Mouse (Mus musculus) midbrain, embryonic 14.5 days (tissue): ENCODE results near the gene Mfsd11. TPM values are rescaled to one million over a fixed set of nuclear protein-coding genes. Genes with fewer than 3 reads are reported as not detected.
"Not testable (repeated sequence)": the region's sequence is repeated elsewhere in the genome, so short reads cannot be mapped to it uniquely, and the experiment has no call there.

Experiments
- ATAC-seq: fragments of 200-750 bp; cut with Nextera tagmentation; 2 replicates; pipeline ENCODE4 v1.8.0; 2017; ENCODE audit warnings: moderate number of reproducible peaks, moderate library complexity; ENCODE audit not compliant: low FRiP score, low TSS enrichment
- DNase-seq: peaks from one replicate; pipeline ENCODE4 v3.0.0-alpha.2; 2015
- H3K27ac ChIP-seq: fragments of 300-500 bp; sonication (generic); replicated peaks from 2 replicates; pipeline ENCODE4 v1.5.1; 2014; ENCODE audit warnings: mild to moderate bottlenecking, low read depth, low read length, moderate library complexity
- H3K27me3 ChIP-seq: fragments of 300-500 bp; sonication (generic); 2 replicates; pipeline ENCODE4 v1.6.1; 2014; ENCODE audit warnings: low read length, control low read depth, mixed read lengths; ENCODE audit not compliant: control insufficient read depth, insufficient read depth
- H3K36me3 ChIP-seq: fragments of 300-500 bp; sonication (generic); 2 replicates; pipeline ENCODE4 v1.6.1; 2014; ENCODE audit warnings: low read length, control low read depth; ENCODE audit not compliant: control insufficient read depth, insufficient read depth
- H3K4me1 ChIP-seq: fragments of 300-500 bp; sonication (generic); 2 replicates; pipeline ENCODE4 v1.6.1; 2014; ENCODE audit warnings: mild to moderate bottlenecking, antibody characterized with exemption, low read length, control low read depth; ENCODE audit not compliant: control insufficient read depth, insufficient read depth
- H3K4me2 ChIP-seq: fragments of 300-500 bp; sonication (generic); 2 replicates; pipeline ENCODE4 v1.6.1; 2014; ENCODE audit warnings: mild to moderate bottlenecking, low read length, moderate library complexity
- H3K4me3 ChIP-seq: fragments of 300-500 bp; sonication (generic); replicated peaks from 2 replicates; pipeline ENCODE4 v1.5.1; 2014; ENCODE audit warnings: low read depth, low read length
- H3K9ac ChIP-seq: fragments of 300-500 bp; sonication (generic); replicated peaks from 2 replicates; pipeline ENCODE4 v1.6.1; 2014; ENCODE audit warnings: mild to moderate bottlenecking, low read length, moderate library complexity
- H3K9me3 ChIP-seq: fragments of 300-500 bp; sonication (generic); 2 replicates; pipeline ENCODE4 v1.6.1; 2016; ENCODE audit warnings: low read length, control low read depth, mixed read lengths; ENCODE audit not compliant: control insufficient read depth
- WGBS: fragments of 180-500 bp; shearing (Covaris S2); extraction: QIAGEN DNeasy Blood & Tissue Kit; methylation state at CpG from one replicate; pipeline ENCODE4 v1.1.7; 2014; 5-methylcytosine and 5-hydroxymethylcytosine counted together
- polyA plus RNA-seq: library from polyadenylated mRNA; unstranded; fragments of >200 nt; fragmentation: Nextera tagmentation; extraction: Ambion mirVana; gene quantifications from 2 replicates; pipeline ENCODE4 v1.2.1, GENCODE M21; 2014

Mfsd11 gene
- polyA plus RNA-seq, 1 experiment from 2014 or later = 52.8 TPM

DNA sequence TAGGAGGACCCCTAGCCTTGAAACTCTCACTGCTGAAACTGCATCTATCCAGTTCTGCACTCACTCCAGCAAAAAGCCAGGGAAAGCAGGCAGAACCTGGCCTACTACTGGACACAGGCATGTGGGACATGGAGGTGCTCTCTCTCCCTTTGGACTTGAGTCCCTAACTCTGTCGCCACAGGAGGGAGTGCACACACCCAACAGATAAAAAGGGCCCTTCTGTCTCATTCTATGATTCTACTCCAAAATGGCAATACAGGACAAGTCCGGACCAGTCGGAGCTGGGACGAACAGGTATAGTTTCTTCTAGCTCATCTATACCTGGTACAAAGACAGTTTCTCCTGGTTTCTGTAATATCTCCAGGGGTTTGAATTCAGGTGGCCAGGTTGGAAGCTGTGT is 11.5 kb upstream of the Mfsd11 start:
- H3K4me2 ChIP-seq = peak overlapping the region; percentile 89
- H3K4me1 ChIP-seq = peaks cover 34% of the 10 kb centered on the region
- H3K27ac ChIP-seq = no peak overlapping the region
- peak overlapping the region; percentile 29; the same call in 1 of the 2 replicates for H3K9ac ChIP-seq
- no peaks in the 10 kb centered on the region for H3K27me3 ChIP-seq
- DNase-seq (no peak), ATAC-seq (no peak)
- H3K36me3 ChIP-seq = peaks cover 55% of the 10 kb centered on the region
- H3K9me3 ChIP-seq = no peaks in the 10 kb centered on the region
- 90% methylated on average over 4 of the region's 4 CpGs for WGBS
- 0 out of 2 replicates have a peak overlapping the region, but pooled peaks have one; percentile 2 for H3K4me3 ChIP-seq

- Histone ChIP-seq H3K4me3 (peak overlapping the region; percentile 71), H3K9me3 (no peaks in the 10 kb centered on the region), H3K9ac (peak overlapping the region; percentile 85), H3K27ac (peak overlapping the region; percentile 98), H3K4me1 (peaks cover 34% of the 10 kb centered on the region), H3K36me3 (peaks cover 49% of the 10 kb centered on the region), H3K27me3 (no peaks in the 10 kb centered on the region), H3K4me2 (peak overlapping the region; percentile 89)
- DNase-seq = peak; percentile 85
- peak; percentile 82 for ATAC-seq
- under 1% methylated on average over 73 of the region's 73 CpGs for WGBS
Observed at GRCm38 (mm10) chr11:116842531-116843260, 9.5 kb upstream of the Mfsd11 start.

GRCm38 (mm10) chr11:116843261-116844233 is 8.7 kb upstream of the Mfsd11 start, which contains the start of the genes Mettl23 and Jmjd6:
Gene Mettl23, plus strand, starts transcription at chr11:116843278.
Gene Jmjd6, minus strand, starts transcription at chr11:116843449.
- peak; percentile 95 for ATAC-seq
- WGBS = under 1% methylated on average over 72 of the region's 72 CpGs
- peak within 1 kb of the TSS; percentile 71 for H3K4me3 ChIP-seq
- H3K27ac ChIP-seq = peak within 1 kb of the TSS; percentile 98
- H3K9ac ChIP-seq = peak within 1 kb of the TSS; percentile 85
- H3K4me2 ChIP-seq = peak within 1 kb of the TSS; percentile 89
- peaks cover 49% of the 10 kb centered on the region for H3K36me3 ChIP-seq
- H3K27me3 ChIP-seq = no peaks in the 10 kb centered on the region
- H3K9me3 ChIP-seq = no peaks in the 10 kb centered on the region
- H3K4me1 ChIP-seq = peaks cover 34% of the 10 kb centered on the region
- peak; percentile 97 for DNase-seq

DNA sequence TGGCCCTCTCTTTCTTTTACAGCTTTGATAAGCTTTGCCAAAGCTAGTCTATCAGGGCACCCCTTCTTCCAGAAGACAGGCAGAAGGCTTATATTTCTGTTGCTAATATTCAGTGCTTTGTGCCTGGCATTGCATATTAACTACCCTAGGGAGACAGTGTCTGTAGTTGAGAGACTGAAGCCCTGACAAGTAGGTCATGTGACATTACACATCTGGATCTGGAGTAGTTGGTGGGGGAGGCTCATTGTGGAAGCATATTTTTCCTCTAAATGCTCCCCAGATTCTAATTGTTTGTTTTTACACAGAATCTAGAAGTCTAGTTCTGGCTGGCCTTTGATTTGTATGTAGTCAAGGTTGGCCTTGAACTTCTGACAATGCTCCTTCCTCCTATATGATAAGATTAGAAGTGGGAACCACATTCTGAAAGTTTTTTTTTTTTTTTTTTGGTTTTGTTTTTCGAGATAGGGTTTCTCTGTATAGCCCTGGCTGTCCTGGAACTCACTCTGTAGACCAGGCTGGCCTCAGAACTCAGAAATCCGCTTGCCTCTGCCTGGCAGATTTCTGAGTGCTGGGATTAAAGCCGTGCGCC is 5.6 kb upstream of the Mfsd11 start:
- H3K4me1 ChIP-seq = peaks cover 25% of the 10 kb centered on the region
- no peak for DNase-seq

GRCm38 (mm10) chr11:116847187-116848085 is 4.8 kb upstream of the Mfsd11 start:
- WGBS = 90% methylated on average over 3 of the region's 3 CpGs

More for the DNA sequence above, 5.6 kb upstream of the Mfsd11 start:
- H3K36me3 ChIP-seq = peaks cover 51% of the 10 kb centered on the region
- no peak overlapping the region for H3K9ac ChIP-seq
- no peak overlapping the region for H3K4me3 ChIP-seq
- WGBS = 75% methylated on average over 4 of the region's 4 CpGs
- H3K4me2 ChIP-seq = no peak overlapping the region
- no peak for ATAC-seq
- H3K27me3 ChIP-seq = no peaks in the 10 kb centered on the region
- 0 out of 2 replicates have a peak overlapping the region, but pooled peaks have one; percentile 15 for H3K27ac ChIP-seq
- H3K9me3 ChIP-seq = no peaks in the 10 kb centered on the region

GRCm38 (mm10) chr11:116848086-116848876 is 4.0 kb upstream of the Mfsd11 start:
- no peaks in the 10 kb centered on the region for H3K9me3 ChIP-seq
- no peak overlapping the region for H3K4me2 ChIP-seq
- H3K9ac ChIP-seq = no peak overlapping the region
- ATAC-seq (no peak), DNase-seq (no peak)
- 86% methylated on average over 5 of the region's 5 CpGs for WGBS
- H3K36me3 ChIP-seq = peaks cover 52% of the 10 kb centered on the region
- peaks cover 22% of the 10 kb centered on the region for H3K4me1 ChIP-seq
- H3K4me3 ChIP-seq = no peak overlapping the region
- H3K27me3 ChIP-seq = no peaks in the 10 kb centered on the region
- H3K27ac ChIP-seq = no peak overlapping the region

More at GRCm38 (mm10) chr11:116847187-116848085, 4.8 kb upstream of the Mfsd11 start:
- Histone ChIP-seq H3K9me3 (no peaks in the 10 kb centered on the region), H3K4me1 (peaks cover 22% of the 10 kb centered on the region), H3K36me3 (peaks cover 52% of the 10 kb centered on the region), H3K4me2 (no peak overlapping the region), H3K4me3 (no peak overlapping the region), H3K27me3 (no peaks in the 10 kb centered on the region), H3K9ac (no peak overlapping the region), H3K27ac (no peak overlapping the region)
- ATAC-seq (no peak), DNase-seq (no peak)

- not testable (repeated sequence) for ATAC-seq, H3K4me2 ChIP-seq, H3K27ac ChIP-seq, H3K27me3 ChIP-seq, H3K9me3 ChIP-seq, DNase-seq, H3K9ac ChIP-seq, H3K4me3 ChIP-seq
- peaks cover 52% of the 10 kb centered on the region for H3K36me3 ChIP-seq
- 78% methylated on average over 2 of the region's 2 CpGs for WGBS
- peaks cover 21% of the 10 kb centered on the region for H3K4me1 ChIP-seq
Observed at GRCm38 (mm10) chr11:116848877-116849178, 3.4 kb upstream of the Mfsd11 start.
